Mouse (Mus musculus) spleen, postnatal 14 days (tissue): Measurements from ENCODE around the gene Dhx37.
"Not testable (repeated sequence)": the region's sequence is repeated elsewhere in the genome, so short reads cannot be mapped to it uniquely, and the experiment has no call there.

Source experiments
- DNase-seq, 2 experiments: peaks; one replicate each; pipeline ENCODE4 v3.0.0; 2021 to 2022; ENCODE audit warnings: low spot score in 2 of 2

The Dhx37 gene

GRCm38 (mm10) chr5:125448631-125449030 lies 14.7 kb upstream of the Dhx37 start:
- no peak for DNase-seq

- no peak for DNase-seq
These were observed 14.1 kb upstream of the Dhx37 start for GRCm38 (mm10) chr5:125448026-125448425.

- no peak for DNase-seq
These were observed 12.4 kb upstream of the Dhx37 start for GRCm38 (mm10) chr5:125446344-125446743.

- no peak for DNase-seq
These were observed 10.6 kb upstream of the Dhx37 start for GRCm38 (mm10) chr5:125444554-125444953.

- DNase-seq, result no peak
These were observed 10.0 kb upstream of the Dhx37 start for GRCm38 (mm10) chr5:125443915-125444314.

- DNase-seq, result no peak
These were observed 9.4 kb upstream of the Dhx37 start for GRCm38 (mm10) chr5:125443335-125443734.

GRCm38 (mm10) chr5:125442136-125442995 lies 8.4 kb upstream of the Dhx37 start:
- DNase-seq, result no peak

- peak; percentile 35 to 49 for DNase-seq
These were observed 7.6 kb upstream of the Dhx37 start, which contains the start of gene Bri3bp for GRCm38 (mm10) chr5:125441234-125442114. Gene Bri3bp (plus strand): TSS chr5:125441568.

- DNase-seq, result no peak
These were observed 6.8 kb upstream of the Dhx37 start for GRCm38 (mm10) chr5:125440583-125441233.

- not testable (repeated sequence) for DNase-seq
These were observed 426 bp upstream of the Dhx37 start for GRCm38 (mm10) chr5:125434347-125434746.

- not testable (repeated sequence) for DNase-seq
These were observed 1.6 kb downstream of the Dhx37 start for GRCm38 (mm10) chr5:125432324-125432723.

- no peak for DNase-seq
These were observed 7.6 kb downstream of the Dhx37 start for GRCm38 (mm10) chr5:125426343-125426742.

GRCm38 (mm10) chr5:125425698-125426276 lies 8.1 kb downstream of the Dhx37 start:
- DNase-seq, result no peak

GRCm38 (mm10) chr5:125419124-125419523 lies 14.8 kb downstream of the Dhx37 start:
- no peak for DNase-seq

GRCm38 (mm10) chr5:125418636-125419035 lies 15.3 kb downstream of the Dhx37 start:
- DNase-seq, result no peak

GRCm38 (mm10) chr5:125416183-125416582 lies 17.7 kb downstream of the Dhx37 start:
- no peak for DNase-seq

GRCm38 (mm10) chr5:125413763-125414162 lies 20.2 kb downstream of the Dhx37 start:
- no peak for DNase-seq

GRCm38 (mm10) chr5:125412536-125412935 lies 21.4 kb downstream of the Dhx37 start:
- DNase-seq, result not testable (repeated sequence)

GRCm38 (mm10) chr5:125411972-125412530 lies 21.9 kb downstream of the Dhx37 start:
- DNase-seq, result peak; percentile 69 to 79

- DNase-seq, result no peak
These were observed 24.4 kb downstream of the Dhx37 start for GRCm38 (mm10) chr5:125409348-125410090.
